Mouse (Mus musculus) liver, adult 2 months (tissue): ENCODE data around the gene C1rb. TPM values are rescaled to one million over a fixed set of nuclear protein-coding genes. Genes with fewer than 3 reads are reported as not detected.
"Not testable (repeated sequence)": the region's sequence is repeated elsewhere in the genome, so short reads cannot be mapped to it uniquely, and the experiment has no call there.

ENCODE experiments used
- DNase-seq: peaks from one replicate; pipeline ENCODE4 v3.0.0-alpha.2; 2011; ENCODE audit warnings: low read depth, low spot score; ENCODE audit errors: extremely low read depth
- H3K27ac ChIP-seq: fragments of 200-500 bp; replicated peaks from 2 replicates; pipeline ENCODE4 v1.5.1; 2012; ENCODE audit warnings: low read depth, mild to moderate bottlenecking, control low read depth, inconsistent platforms, low read length; ENCODE audit not compliant: insufficient read depth
- H3K27me3 ChIP-seq: fragments of 200-500 bp; 2 replicates; pipeline ENCODE4 v1.6.1; 2012; ENCODE audit warnings: mild to moderate bottlenecking, moderate library complexity, low read length, inconsistent platforms; ENCODE audit not compliant: control insufficient read depth, insufficient read depth
- H3K36me3 ChIP-seq: fragments of 200-500 bp; 2 replicates; pipeline ENCODE4 v1.6.1; 2012; ENCODE audit warnings: low read length, inconsistent platforms; ENCODE audit not compliant: control insufficient read depth, insufficient read depth
- H3K4me1 ChIP-seq: fragments of 200-500 bp; 2 replicates; pipeline ENCODE4 v1.6.1; 2011; ENCODE audit warnings: low read length; ENCODE audit not compliant: control insufficient read depth, insufficient read depth
- H3K4me3 ChIP-seq: fragments of 200-500 bp; 2 replicates; pipeline ENCODE4 v1.5.1; 2011; ENCODE audit warnings: low read depth, mild to moderate bottlenecking, control low read depth, low read length, moderate library complexity; ENCODE audit not compliant: insufficient read depth
- H3K79me2 ChIP-seq: fragments of 200-500 bp; 2 replicates; pipeline ENCODE4 v1.6.1; 2012; ENCODE audit warnings: inconsistent platforms, mild to moderate bottlenecking, low read length, moderate library complexity; ENCODE audit not compliant: control insufficient read depth, insufficient read depth
- H3K9ac ChIP-seq: fragments of 200-500 bp; 2 replicates; pipeline ENCODE4 v1.6.1; 2012; ENCODE audit warnings: low read depth, mild to moderate bottlenecking, control low read depth, inconsistent platforms, low read length
- CTCF ChIP-seq: fragments of 200-500 bp; IDR thresholded peaks from 2 replicates; pipeline ENCODE4 v1.5.1; 2011; ENCODE audit warnings: low read depth, low read length, control low read depth
- POLR2A ChIP-seq: fragments of 200-500 bp; IDR thresholded peaks from 2 replicates; pipeline ENCODE4 v1.6.1; 2011; ENCODE audit warnings: low read length, control low read depth; ENCODE audit not compliant: insufficient read depth; ENCODE audit errors: extremely low read depth
- WGBS: fragments of 180-500 bp; shearing (Covaris S2); methylation state at CpG from one replicate; pipeline ENCODE4 v1.1.7; 2018; 5-methylcytosine and 5-hydroxymethylcytosine counted together
- polyA plus RNA-seq: library from polyadenylated mRNA; depleted of rRNA; stranded (reverse); fragments of >200 nt; gene quantifications from 2 replicates; pipeline ENCODE4 v1.2.3, GENCODE M21; 2012
- total RNA-seq: library from RNA; depleted of rRNA; stranded (reverse); fragments of >200 nt; gene quantifications from 2 replicates; pipeline ENCODE4 v1.2.3, GENCODE M21; 2014

The C1rb gene
- total and polyA plus RNA-seq, 2 experiments: under 0.01 to 0.12 TPM

GRCm38 (mm10) chr6:124588771-124589170, 18.7 kb downstream of the C1rb start:
- no peaks in the 10 kb centered on the region for H3K36me3 ChIP-seq
- H3K27ac ChIP-seq: no peak overlapping the region
- H3K4me3 ChIP-seq: no peak overlapping the region
- no peak for TF ChIP-seq CTCF
- no peak for TF ChIP-seq POLR2A
- H3K27me3 ChIP-seq: no peaks in the 10 kb centered on the region
- H3K79me2 ChIP-seq: no peaks in the 10 kb centered on the region
- no peak for DNase-seq
- H3K9ac ChIP-seq: no peak overlapping the region
- H3K4me1 ChIP-seq: peaks cover 3% of the 10 kb centered on the region; the same call in 1 of the 2 replicates

DNA sequence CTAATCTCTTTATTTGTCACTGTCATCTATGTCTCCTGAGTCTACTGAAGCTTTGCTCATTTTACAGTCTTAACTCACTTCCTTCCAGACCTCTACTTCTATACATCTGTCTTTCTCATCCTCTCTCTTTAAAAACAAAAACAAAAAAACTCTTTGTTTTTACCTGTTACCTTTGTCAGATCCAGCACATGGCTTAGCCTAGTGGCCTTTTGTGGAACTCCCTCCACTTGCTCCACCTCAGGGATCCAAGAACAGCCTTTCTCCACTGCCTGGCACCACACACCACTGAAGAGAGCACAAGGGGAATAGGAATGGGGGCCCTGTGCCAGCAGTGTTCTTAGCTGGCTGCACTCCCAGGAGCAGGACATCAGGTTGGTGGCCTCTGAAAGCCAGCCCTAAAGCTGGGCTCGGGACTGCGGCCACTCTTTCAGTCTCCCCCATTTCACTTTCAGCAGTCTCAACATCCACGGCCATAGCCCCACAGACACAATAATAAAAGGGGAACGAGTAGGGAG, 22.1 kb downstream of the C1rb start:
- Histone ChIP-seq H3K79me2 (no peaks in the 10 kb centered on the region), H3K36me3 (no peaks in the 10 kb centered on the region), H3K27me3 (no peaks in the 10 kb centered on the region), H3K27ac (no peak overlapping the region), H3K9ac (no peak overlapping the region), H3K4me1 (no peaks in the 10 kb centered on the region), H3K4me3 (no peak overlapping the region)
- 56% methylated on average over 4 of the region's 4 CpGs for WGBS
- peak; percentile 27 for DNase-seq
- TF ChIP-seq POLR2A: no peak
- TF ChIP-seq CTCF: no peak

- no peak overlapping the region for H3K27ac ChIP-seq
- no peaks in the 10 kb centered on the region for H3K4me1 ChIP-seq
- H3K9ac ChIP-seq: no peak overlapping the region
- H3K79me2 ChIP-seq: no peaks in the 10 kb centered on the region
- no peak for DNase-seq
- no peak overlapping the region for H3K4me3 ChIP-seq
- H3K36me3 ChIP-seq: no peaks in the 10 kb centered on the region
- TF ChIP-seq POLR2A: no peak
- no peak for TF ChIP-seq CTCF
- WGBS: 86% methylated on average over 8 of the region's 8 CpGs
- H3K27me3 ChIP-seq: no peaks in the 10 kb centered on the region
Observed at GRCm38 (mm10) chr6:124593121-124593520, 23.0 kb downstream of the C1rb start.

- DNase-seq: no peak
- no peaks in the 10 kb centered on the region for H3K36me3 ChIP-seq
- 94% methylated on average over 4 of the region's 4 CpGs for WGBS
- H3K79me2 ChIP-seq: no peaks in the 10 kb centered on the region
- H3K9ac ChIP-seq: no peak overlapping the region
- TF ChIP-seq POLR2A (no peak), CTCF (no peak)
- H3K4me3 ChIP-seq: no peak overlapping the region
- H3K27me3 ChIP-seq: no peaks in the 10 kb centered on the region
- no peak overlapping the region for H3K27ac ChIP-seq
- H3K4me1 ChIP-seq: no peaks in the 10 kb centered on the region
Observed at GRCm38 (mm10) chr6:124602031-124602430, 31.9 kb downstream of the C1rb start.

DNA sequence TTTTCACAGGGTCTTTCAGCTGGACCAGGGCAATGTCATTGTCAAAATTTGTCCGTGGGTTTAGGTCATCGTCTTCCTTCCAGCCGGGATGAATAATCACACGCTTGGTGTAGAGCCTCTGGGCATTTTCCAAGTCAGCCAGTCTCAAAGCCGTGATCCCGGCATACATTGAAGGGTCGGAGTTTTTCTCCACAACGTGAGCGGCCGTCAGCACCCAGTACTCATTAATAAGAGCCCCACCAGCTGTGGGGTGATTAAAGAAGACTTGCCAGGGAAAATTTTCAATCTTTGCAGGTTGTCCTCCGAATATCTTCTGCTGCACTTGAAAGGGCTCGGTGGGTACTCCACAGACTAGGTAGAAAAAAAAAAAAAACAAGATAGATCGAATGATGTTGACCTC, 55.5 kb downstream of the C1rb start:
- H3K9ac ChIP-seq: no peak overlapping the region
- no peak overlapping the region for H3K27ac ChIP-seq
- H3K79me2 ChIP-seq: no peaks in the 10 kb centered on the region
- no peaks in the 10 kb centered on the region for H3K27me3 ChIP-seq
- no peaks in the 10 kb centered on the region for H3K4me1 ChIP-seq
- H3K4me3 ChIP-seq: no peak overlapping the region
- TF ChIP-seq POLR2A (no peak), CTCF (no peak)
- H3K36me3 ChIP-seq: no peaks in the 10 kb centered on the region
- DNase-seq: no peak
- 89% methylated on average over 13 of the region's 13 CpGs for WGBS

DNA sequence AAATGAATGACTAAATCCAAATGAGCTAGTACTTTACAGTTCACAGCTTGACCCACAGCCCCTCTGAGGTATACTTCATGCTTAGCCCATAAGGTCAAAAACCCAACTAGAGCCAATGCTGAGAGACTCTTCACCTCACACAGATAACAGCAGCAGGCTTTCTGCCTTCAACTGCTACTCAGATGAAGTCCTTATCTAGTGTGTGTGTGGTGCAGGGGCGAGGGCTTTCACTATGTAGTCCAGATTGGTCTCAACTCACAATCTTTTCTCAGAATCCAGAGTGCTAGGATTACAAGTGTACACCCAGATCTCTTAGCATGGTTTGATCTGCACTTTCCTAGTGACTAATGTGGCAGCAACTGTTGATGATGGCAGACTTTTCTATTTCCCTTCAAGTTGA, 56.1 kb downstream of the C1rb start:
- H3K27me3 ChIP-seq, DNase-seq, H3K79me2 ChIP-seq, H3K9ac ChIP-seq, H3K4me1 ChIP-seq, H3K4me3 ChIP-seq, H3K27ac ChIP-seq, H3K36me3 ChIP-seq: not testable (repeated sequence)
- 62% methylated on average over 1 of the region's 1 CpGs for WGBS
